Comparison of ENCODE assay signal across 20 mouse cellular contexts in the genomic region with DNA sequence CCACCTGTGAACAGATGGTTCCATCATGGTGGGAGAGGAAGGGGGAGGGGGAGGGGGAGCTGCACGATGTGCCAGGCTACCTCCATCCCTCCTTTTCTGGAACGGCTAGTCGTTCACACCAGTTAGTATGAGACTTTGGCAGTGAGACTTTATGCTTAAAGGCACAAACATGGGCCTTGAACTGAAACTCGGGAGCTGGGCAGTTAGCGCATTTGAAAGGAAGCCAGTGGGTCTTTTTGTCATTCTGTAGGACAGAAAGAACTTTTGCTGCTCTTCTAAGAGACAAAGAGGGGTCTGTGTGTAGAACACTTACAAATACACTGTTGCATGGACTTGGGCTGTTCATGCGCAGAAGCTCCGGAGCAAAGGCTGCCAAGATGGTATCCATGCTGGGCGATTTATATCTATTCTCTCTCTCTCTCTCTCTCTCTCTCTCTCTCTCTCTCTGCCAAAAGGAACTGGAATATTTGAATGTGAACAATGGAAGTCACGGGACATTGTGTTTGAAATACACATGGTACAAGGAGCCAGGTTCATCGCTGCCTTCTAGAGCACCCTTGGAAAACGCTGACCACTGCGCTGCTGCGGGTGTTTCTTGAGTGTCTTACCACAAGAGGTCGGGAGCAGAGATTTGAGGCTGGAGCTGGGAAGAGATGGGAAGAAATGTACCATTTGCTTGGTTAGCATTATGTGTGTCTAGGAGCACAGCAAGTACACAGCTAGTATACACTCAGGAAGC. TPM values are rescaled to one million over a fixed set of nuclear protein-coding genes. Genes with fewer than 3 reads are reported as not detected.
DNase-seq lines count a peak whose midpoint lies in the region; ATAC-seq and TF ChIP-seq lines count a peak whose summit lies in the region.
"Had no signal": no experiment of that assay in that cellular context is flagged by ENCODE, and none has a peak within 500 bp of the region (broad histone marks: within the 10 kb centered on the region; RNA-seq: fewer than 3 reads in every experiment).

No protein-coding gene starts in this region.

- TF ChIP-seq POLR2A in testis, adult 2 months (IDR thresholded peaks at IDR 0.05; ENCODE audit: control insufficient read depth, low read depth, low read length), result no peak

- DNase-seq in intestine, embryonic 14.5 days (ENCODE audit: low spot score), result peak; percentile 49
- DNase-seq in testis, postnatal 14 days (ENCODE audit: low spot score), result no peak
- DNase-seq in embryo, embryonic 10.5 days (ENCODE audit: low spot score), result no peak
- DNase-seq: kidney, postnatal 36 days; liver, postnatal 0 days; lung, postnatal 4 days; retina, postnatal 1 day; thymus, postnatal 14 days had no signal

- H3K36me3 ChIP-seq in forebrain, embryonic 15.5 days, result no peaks in the 10 kb centered on the region
- H3K36me3 ChIP-seq in forebrain, embryonic 12.5 days (replicated peaks), result no peaks in the 10 kb centered on the region
- H3K36me3 ChIP-seq in intestine, embryonic 14.5 days (ENCODE audit: control insufficient read depth, insufficient read depth, low read length), result no peaks in the 10 kb centered on the region
- H3K36me3 ChIP-seq in intestine, postnatal 0 days (ENCODE audit: control insufficient read depth, insufficient read depth), result no peaks in the 10 kb centered on the region
- no peaks in the 10 kb centered on the region for H3K36me3 ChIP-seq in testis, adult 2 months (ENCODE audit: control insufficient read depth, insufficient read depth, low read length)
- H3K36me3 ChIP-seq in kidney, embryonic 14.5 days (ENCODE audit: control insufficient read depth, insufficient read depth, low read length), result no peaks in the 10 kb centered on the region
- H3K36me3 ChIP-seq: embryonic facial prominence, embryonic 12.5 days; midbrain, embryonic 12.5 days; neural tube, embryonic 12.5 days had no signal

- 0 out of 2 replicates have a peak overlapping the region, but pooled peaks have one; percentile 5 for H3K27ac ChIP-seq in forebrain, embryonic 15.5 days (replicated peaks)
- H3K27ac ChIP-seq in forebrain, embryonic 12.5 days, result no peak overlapping the region
- H3K27ac ChIP-seq in intestine, embryonic 14.5 days (ENCODE audit: low read depth), result no peak overlapping the region
- H3K27ac ChIP-seq in intestine, postnatal 0 days (ENCODE audit: low read depth, low read length), result no peak overlapping the region
- peak overlapping the region; percentile 11; the same call in 1 of the 2 replicates for H3K27ac ChIP-seq in testis, adult 2 months (ENCODE audit: control insufficient read depth, insufficient read depth, low read depth, low read length)
- H3K27ac ChIP-seq in kidney, embryonic 14.5 days (ENCODE audit: low read depth, low read length), result no peak overlapping the region
- H3K27ac ChIP-seq: embryonic facial prominence, embryonic 12.5 days; midbrain, embryonic 12.5 days; neural tube, embryonic 12.5 days had no signal

- peak; percentile 64; the same call in 1 of the 2 replicates for ATAC-seq in forebrain, embryonic 15.5 days (replicated peaks)
- no peak for ATAC-seq in forebrain, embryonic 12.5 days (ENCODE audit: low FRiP score)
- no peak for ATAC-seq in intestine, embryonic 14.5 days (replicated peaks; ENCODE audit: low FRiP score, low TSS enrichment, low read depth)
- ATAC-seq in intestine, postnatal 0 days, result no peak
- no peak for ATAC-seq in kidney, embryonic 14.5 days (ENCODE audit: low FRiP score, low TSS enrichment)
- ATAC-seq: intestine, embryonic 16.5 days; liver, postnatal 0 days had no signal

- H3K9ac ChIP-seq in forebrain, embryonic 15.5 days (replicated peaks), result no peak overlapping the region
- no peak overlapping the region for H3K9ac ChIP-seq in forebrain, embryonic 12.5 days
- no peak overlapping the region for H3K9ac ChIP-seq in intestine, embryonic 14.5 days (ENCODE audit: low read length)
- no peak overlapping the region for H3K9ac ChIP-seq in intestine, postnatal 0 days (ENCODE audit: low read depth, low read length)
- no peak overlapping the region for H3K9ac ChIP-seq in kidney, embryonic 14.5 days (ENCODE audit: low read depth, low read length)
- H3K9ac ChIP-seq: embryonic facial prominence, embryonic 12.5 days; liver, postnatal 0 days; midbrain, embryonic 12.5 days; neural tube, embryonic 12.5 days had no signal

- no peak overlapping the region for H3K4me2 ChIP-seq in forebrain, embryonic 15.5 days (replicated peaks)
- no peak overlapping the region for H3K4me2 ChIP-seq in forebrain, embryonic 12.5 days
- H3K4me2 ChIP-seq in intestine, embryonic 14.5 days (ENCODE audit: low read length), result no peak overlapping the region
- H3K4me2 ChIP-seq in intestine, postnatal 0 days (replicated peaks; ENCODE audit: low read depth), result no peak overlapping the region
- H3K4me2 ChIP-seq in kidney, embryonic 14.5 days (replicated peaks; ENCODE audit: low read depth, low read length), result no peak overlapping the region
- H3K4me2 ChIP-seq: embryonic facial prominence, embryonic 12.5 days; midbrain, embryonic 12.5 days; neural tube, embryonic 12.5 days had no signal

- no peak for TF ChIP-seq CTCF in intestine, postnatal 0 days (IDR thresholded peaks at IDR 0.05; ENCODE audit: low read depth)
- no peak for TF ChIP-seq CTCF in testis, adult 2 months (IDR thresholded peaks at IDR 0.05; ENCODE audit: control insufficient read depth, insufficient read depth, insufficient replicate concordance, low read depth, low read length)

- no peak overlapping the region for H3K4me3 ChIP-seq in forebrain, embryonic 15.5 days
- no peak overlapping the region for H3K4me3 ChIP-seq in forebrain, embryonic 12.5 days (replicated peaks)
- H3K4me3 ChIP-seq in intestine, embryonic 14.5 days (ENCODE audit: low read depth, low read length), result no peak overlapping the region
- H3K4me3 ChIP-seq in intestine, postnatal 0 days (ENCODE audit: low read depth, low read length), result no peak overlapping the region
- no peak overlapping the region for H3K4me3 ChIP-seq in testis, adult 2 months (ENCODE audit: control insufficient read depth, low read depth, low read length)
- no peak overlapping the region for H3K4me3 ChIP-seq in kidney, embryonic 14.5 days (ENCODE audit: low read length)
- H3K4me3 ChIP-seq: embryonic facial prominence, embryonic 12.5 days; midbrain, embryonic 12.5 days; neural tube, embryonic 12.5 days had no signal

- no peaks in the 10 kb centered on the region for H3K9me3 ChIP-seq in forebrain, embryonic 15.5 days
- H3K9me3 ChIP-seq in forebrain, embryonic 12.5 days, result no peaks in the 10 kb centered on the region
- no peaks in the 10 kb centered on the region for H3K9me3 ChIP-seq in intestine, embryonic 14.5 days (ENCODE audit: control insufficient read depth, low read length)
- H3K9me3 ChIP-seq in intestine, postnatal 0 days (ENCODE audit: control insufficient read depth), result no peaks in the 10 kb centered on the region
- no peaks in the 10 kb centered on the region for H3K9me3 ChIP-seq in kidney, embryonic 14.5 days (ENCODE audit: control insufficient read depth, low read length)
- H3K9me3 ChIP-seq: embryonic facial prominence, embryonic 12.5 days; midbrain, embryonic 12.5 days; neural tube, embryonic 12.5 days had no signal

- no peaks in the 10 kb centered on the region for H3K27me3 ChIP-seq in forebrain, embryonic 15.5 days
- H3K27me3 ChIP-seq in forebrain, embryonic 12.5 days, result no peaks in the 10 kb centered on the region
- H3K27me3 ChIP-seq in intestine, embryonic 14.5 days (replicated peaks; ENCODE audit: control insufficient read depth, insufficient read depth, low read length), result no peaks in the 10 kb centered on the region
- H3K27me3 ChIP-seq in intestine, postnatal 0 days (replicated peaks; ENCODE audit: control insufficient read depth, insufficient read depth, low read length), result no peaks in the 10 kb centered on the region
- H3K27me3 ChIP-seq in testis, adult 2 months (ENCODE audit: control insufficient read depth, insufficient read depth, low read length), result no peaks in the 10 kb centered on the region
- H3K27me3 ChIP-seq in kidney, embryonic 14.5 days (ENCODE audit: control insufficient read depth, insufficient read depth, low read length), result no peaks in the 10 kb centered on the region
- H3K27me3 ChIP-seq: embryonic facial prominence, embryonic 12.5 days; midbrain, embryonic 12.5 days; neural tube, embryonic 12.5 days had no signal

- 65% methylated on average over 14 of the region's 14 CpGs for WGBS in forebrain, embryonic 15.5 days
- 78% methylated on average over 14 of the region's 14 CpGs for WGBS in forebrain, embryonic 12.5 days
- 81% methylated on average over 14 of the region's 14 CpGs for whole genome bisulfite sequencing in intestine, embryonic 14.5 days
- 80% methylated on average over 14 of the region's 14 CpGs for WGBS in intestine, postnatal 0 days
- WGBS in kidney, embryonic 14.5 days, result 76% methylated on average over 14 of the region's 14 CpGs

- peaks cover 14% of the 10 kb centered on the region for H3K4me1 ChIP-seq in forebrain, embryonic 15.5 days
- H3K4me1 ChIP-seq in forebrain, embryonic 12.5 days, result 0 out of 2 replicates have a peak, but pooled peaks cover 8% of the 10 kb centered on the region
- 0 out of 2 replicates have a peak, but pooled peaks cover 3% of the 10 kb centered on the region for H3K4me1 ChIP-seq in intestine, embryonic 14.5 days (replicated peaks; ENCODE audit: control insufficient read depth, insufficient read depth, low read length)
- H3K4me1 ChIP-seq in intestine, postnatal 0 days (replicated peaks; ENCODE audit: control insufficient read depth, insufficient read depth, low read length), result no peaks in the 10 kb centered on the region
- H3K4me1 ChIP-seq in testis, adult 2 months (ENCODE audit: control insufficient read depth, insufficient read depth, low read length), result peaks cover 3% of the 10 kb centered on the region; the same call in 1 of the 2 replicates
- peaks cover 9% of the 10 kb centered on the region; the same call in 1 of the 2 replicates for H3K4me1 ChIP-seq in kidney, embryonic 14.5 days (ENCODE audit: control insufficient read depth, insufficient read depth, low read length)

RNA-seq across cellular contexts. Expression of a gene that starts 31.0 kb away (rescaled TPM):
- not detected in 2 replicates for polyA plus RNA-seq in forebrain, embryonic 15.5 days (2015; fragmentation: Nextera tagmentation; extraction: Ambion mirVana)
- polyA plus RNA-seq in forebrain, embryonic 12.5 days (2016; fragmentation: Nextera tagmentation; extraction: Ambion mirVana), result not detected in 2 replicates
- polyA plus RNA-seq in intestine, embryonic 14.5 days (2014; fragmentation: Nextera tagmentation; extraction: Ambion mirVana), result not detected in 2 replicates
- polyA plus RNA-seq in intestine, postnatal 0 days (2015; fragmentation: Nextera tagmentation; extraction: Ambion mirVana), result 0.54 TPM in 1 of 2 replicates, not detected in the other
- polyA plus RNA-seq in testis, adult 2 months (2012; rRNA removed), result not detected in 2 replicates
- polyA plus RNA-seq in kidney, embryonic 14.5 days (2014; fragmentation: Nextera tagmentation; extraction: Ambion mirVana), result not detected in 2 replicates
- polyA plus RNA-seq: cerebellum, adult 2 months; embryonic facial prominence, embryonic 12.5 days; intestine, embryonic 16.5 days; limb, embryonic 14.5 days; liver, postnatal 0 days; midbrain, embryonic 12.5 days; neural tube, embryonic 12.5 days; stomach, embryonic 14.5 days had no signal

RNA-seq across cellular contexts. Expression of a gene that starts 53.4 kb away (rescaled TPM):
- 0.11 TPM in 1 of 2 replicates, not detected in the other for polyA plus RNA-seq in forebrain, embryonic 15.5 days (2015; fragmentation: Nextera tagmentation; extraction: Ambion mirVana)
- polyA plus RNA-seq in forebrain, embryonic 12.5 days (2016; fragmentation: Nextera tagmentation; extraction: Ambion mirVana), result not detected in 2 replicates
- 0.26 TPM in 1 of 2 replicates, not detected in the other for polyA plus RNA-seq in intestine, embryonic 14.5 days (2014; fragmentation: Nextera tagmentation; extraction: Ambion mirVana)
- polyA plus RNA-seq in intestine, postnatal 0 days (2015; fragmentation: Nextera tagmentation; extraction: Ambion mirVana), result 0.09 and 0.16 TPM in 2 replicates
- polyA plus RNA-seq in testis, adult 2 months (2012; rRNA removed), result 37.8 and 39.1 TPM in 2 replicates
- 0.18 TPM in 1 of 2 replicates, not detected in the other for polyA plus RNA-seq in kidney, embryonic 14.5 days (2014; fragmentation: Nextera tagmentation; extraction: Ambion mirVana)
- polyA plus RNA-seq: liver, postnatal 0 days; neural tube, embryonic 12.5 days had no signal

Comparison
In these comparisons a context has a peak if more than half of its experiments do, and no peak if none do; other contexts are left out.
1. H3K27ac ChIP-seq: peak in forebrain, embryonic 15.5 days (single experiment) and testis, adult 2 months (single experiment); none in forebrain, embryonic 12.5 days (single experiment), intestine, embryonic 14.5 days (single experiment), intestine, postnatal 0 days (single experiment) and kidney, embryonic 14.5 days (single experiment).
2. RNA of a gene that starts 53.4 kb away (polyA plus RNA-seq): 37.8 to 39.1 TPM in testis, adult 2 months; 0.18 TPM in kidney, embryonic 14.5 days, 0.09 to 0.16 TPM in intestine, postnatal 0 days, not detected in forebrain, embryonic 12.5 days, 0.26 TPM in intestine, embryonic 14.5 days and 0.11 TPM in forebrain, embryonic 15.5 days; every median in the first group is over 10 times any median in the second.